Mouse (Mus musculus) layer of hippocampus, adult 9-10 months (tissue): Measurements from ENCODE around the gene Vmn1r225.
"Not testable (repeated sequence)": the region's sequence is repeated elsewhere in the genome, so short reads cannot be mapped to it uniquely, and the experiment has no call there.

ENCODE experiments used
- DNase-seq: peaks from one replicate; pipeline ENCODE4 v3.0.0; 2022; ENCODE audit warnings: low spot score

Gene Vmn1r225

GRCm38 (mm10) chr17:20497858-20498257, at the start of gene Vmn1r225:
Vmn1r225 (plus strand) TSS chr17:20498158.
- no peak for DNase-seq

- no peak for DNase-seq
Measured at GRCm38 (mm10) chr17:20473311-20473710, 24.6 kb upstream of the Vmn1r225 start.

- DNase-seq, result no peak
Measured at GRCm38 (mm10) chr17:20481231-20481630, 16.7 kb upstream of the Vmn1r225 start, which contains the start of gene Vmn2r108. Vmn2r108 (minus strand) TSS chr17:20481331.

- DNase-seq, result not testable (repeated sequence)
Measured at GRCm38 (mm10) chr17:20508247-20508646, 10.3 kb downstream of the Vmn1r225 start.
